22 mouse cellular contexts compared by ENCODE assay signal in genomic region chr6:22258784-22259183, GRCm38 (mm10). TPM values are rescaled to one million over a fixed set of nuclear protein-coding genes. Genes with fewer than 3 reads are reported as not detected.
DNase-seq lines count a peak whose midpoint lies in the region; ATAC-seq lines count a peak whose summit lies in the region.
"Had no signal": no experiment of that assay in that cellular context is flagged by ENCODE, and none has a peak within 500 bp of the region (broad histone marks: within the 10 kb centered on the region; RNA-seq: fewer than 3 reads in every experiment).

No protein-coding gene starts in this region.

- 41% methylated on average over 4 of the region's 4 CpGs for WGBS in heart, embryonic 12.5 days
- 58% methylated on average over 4 of the region's 4 CpGs for WGBS in intestine, embryonic 14.5 days
- 28% methylated on average over 4 of the region's 4 CpGs for WGBS in large intestine, adult 2 months

- no peak for DNase-seq in heart, postnatal 36 days
- DNase-seq in 3T3-L1 (ENCODE audit: low read depth, low spot score) = peak; percentile 43
- no peak for DNase-seq in intestine, embryonic 14.5 days (ENCODE audit: low spot score)
- peak; percentile 67 for DNase-seq in large intestine, adult 2 months (ENCODE audit: low read depth, low spot score)
- DNase-seq in retina, postnatal 1 day = no peak
- DNase-seq: adrenal gland, adult 8-10 months; adrenal gland, postnatal 36 days; cerebellum, adult 2 months; cerebellum, postnatal 10 days; gastrocnemius, postnatal 36 days; heart, adult 11 months; heart, postnatal 10 days; kidney, adult 2 months had no signal

- H3K4me1 ChIP-seq in heart, embryonic 12.5 days (replicated peaks) = peaks cover 7% of the 10 kb centered on the region
- no peaks in the 10 kb centered on the region for H3K4me1 ChIP-seq in intestine, embryonic 14.5 days (replicated peaks; ENCODE audit: control insufficient read depth, insufficient read depth, low read length)
- H3K4me1 ChIP-seq: embryonic facial prominence, embryonic 10.5 days; forebrain, embryonic 10.5 days; heart, embryonic 10.5 days; hindbrain, embryonic 15.5 days had no signal

- H3K9ac ChIP-seq in heart, embryonic 12.5 days = no peak overlapping the region
- H3K9ac ChIP-seq in intestine, embryonic 14.5 days (ENCODE audit: low read length) = no peak overlapping the region
- H3K9ac ChIP-seq: hindbrain, embryonic 15.5 days had no signal

- H3K4me2 ChIP-seq in heart, embryonic 12.5 days = no peak overlapping the region
- no peak overlapping the region for H3K4me2 ChIP-seq in intestine, embryonic 14.5 days (ENCODE audit: low read length)
- H3K4me2 ChIP-seq: hindbrain, embryonic 15.5 days had no signal

- H3K9me3 ChIP-seq in heart, embryonic 12.5 days (replicated peaks) = no peaks in the 10 kb centered on the region
- no peaks in the 10 kb centered on the region for H3K9me3 ChIP-seq in intestine, embryonic 14.5 days (ENCODE audit: control insufficient read depth, low read length)
- H3K9me3 ChIP-seq: embryonic facial prominence, embryonic 10.5 days; forebrain, embryonic 10.5 days; heart, embryonic 10.5 days; hindbrain, embryonic 15.5 days had no signal

- ATAC-seq in heart, embryonic 12.5 days (ENCODE audit: insufficient number of reproducible peaks, low FRiP score) = peak; percentile 42; the same call in 1 of the 2 replicates
- ATAC-seq in intestine, embryonic 14.5 days (replicated peaks; ENCODE audit: low FRiP score, low TSS enrichment, low read depth) = peak; percentile 72
- no peak for ATAC-seq in monocyte, adult 5-6 weeks (replicated peaks; ENCODE audit: insufficient number of reproducible peaks, low FRiP score, low TSS enrichment, poor library complexity, severe bottlenecking)
- ATAC-seq: forebrain, embryonic 14.5 days had no signal

- no peaks in the 10 kb centered on the region for H3K36me3 ChIP-seq in heart, embryonic 12.5 days
- peaks cover 8% of the 10 kb centered on the region; the same call in 1 of the 2 replicates for H3K36me3 ChIP-seq in intestine, embryonic 14.5 days (ENCODE audit: control insufficient read depth, insufficient read depth, low read length)
- H3K36me3 ChIP-seq: forebrain, embryonic 10.5 days; heart, embryonic 10.5 days; hindbrain, embryonic 15.5 days had no signal

- H3K27me3 ChIP-seq in heart, embryonic 12.5 days (replicated peaks) = no peaks in the 10 kb centered on the region
- H3K27me3 ChIP-seq in intestine, embryonic 14.5 days (replicated peaks; ENCODE audit: control insufficient read depth, insufficient read depth, low read length) = no peaks in the 10 kb centered on the region
- H3K27me3 ChIP-seq: CH12.LX; hindbrain, embryonic 15.5 days had no signal

- H3K27ac ChIP-seq in heart, embryonic 12.5 days (ENCODE audit: poor library complexity, severe bottlenecking) = no peak overlapping the region
- H3K27ac ChIP-seq in intestine, embryonic 14.5 days (ENCODE audit: low read depth) = no peak overlapping the region
- H3K27ac ChIP-seq: embryonic facial prominence, embryonic 10.5 days; forebrain, embryonic 10.5 days; heart, embryonic 10.5 days; hindbrain, embryonic 15.5 days had no signal

- intact Hi-C loops in heart, postnatal 36 days (cut with DNase I) = no loop called here

- H3K4me3 ChIP-seq in heart, embryonic 12.5 days = no peak overlapping the region
- no peak overlapping the region for H3K4me3 ChIP-seq in intestine, embryonic 14.5 days (ENCODE audit: low read depth, low read length)
- H3K4me3 ChIP-seq: embryonic facial prominence, embryonic 10.5 days; erythroblast, embryonic 14.5 days; forebrain, embryonic 10.5 days; heart, embryonic 10.5 days; hindbrain, embryonic 15.5 days had no signal

RNA-seq across cellular contexts. Expression of gene Wnt16, which starts 29.2 kb away (rescaled TPM):
- 2.0 and 2.6 TPM in 2 replicates for polyA plus RNA-seq in heart, embryonic 12.5 days (2016; fragmentation: Nextera tagmentation; extraction: Ambion mirVana)
- under 1 TPM; 0.46 to 0.64 TPM for total RNA-seq in heart, postnatal 36 days (2021)
- 0.69 and 0.79 TPM in 2 replicates for polyA plus RNA-seq in intestine, embryonic 14.5 days (2014; fragmentation: Nextera tagmentation; extraction: Ambion mirVana)
- not detected in 2 replicates for polyA plus RNA-seq in large intestine, adult 2 months (2012; rRNA removed)
- not detected in 3 replicates for total RNA-seq in monocyte, adult 5-6 weeks (2017)
- polyA plus RNA-seq: erythroblast, embryonic 14.5 days had no signal

Comparison
In these comparisons a context has a peak if more than half of its experiments do, and no peak if none do; other contexts are left out.
1. DNase-seq: peak in 3T3-L1 (single experiment) and large intestine, adult 2 months (single experiment); none in heart, postnatal 36 days (0 of 2), intestine, embryonic 14.5 days (single experiment) and retina, postnatal 1 day (single experiment).